Mouse (Mus musculus) forebrain, embryonic 14.5 days (tissue): ENCODE results near the gene Cacnb1. TPM values are rescaled to one million over a fixed set of nuclear protein-coding genes. Genes with fewer than 3 reads are reported as not detected.

Experiments
- ATAC-seq: fragments of 200-750 bp; cut with Nextera tagmentation; 2 replicates; pipeline ENCODE4 v1.8.0; 2017; ENCODE audit warnings: mild to moderate bottlenecking, moderate library complexity
- DNase-seq: peaks from one replicate; pipeline ENCODE4 v3.0.0-alpha.2; 2015; ENCODE audit warnings: low spot score
- H3K27ac ChIP-seq: fragments of 300-500 bp; sonication (generic); 2 replicates; pipeline ENCODE4 v1.5.1; 2014; ENCODE audit warnings: low read depth, mild to moderate bottlenecking, control low read depth, low read length, moderate library complexity
- H3K27me3 ChIP-seq: fragments of 300-500 bp; sonication (generic); replicated peaks from 2 replicates; pipeline ENCODE4 v1.6.1; 2014; ENCODE audit warnings: low read length, control low read depth, mixed read lengths; ENCODE audit not compliant: control insufficient read depth, insufficient read depth
- H3K36me3 ChIP-seq: fragments of 300-500 bp; sonication (generic); 2 replicates; pipeline ENCODE4 v1.6.1; 2014; ENCODE audit warnings: low read length, control low read depth; ENCODE audit not compliant: control insufficient read depth, insufficient read depth
- H3K4me1 ChIP-seq: fragments of 300-500 bp; sonication (generic); 2 replicates; pipeline ENCODE4 v1.6.1; 2014; ENCODE audit warnings: antibody characterized with exemption, low read length, control low read depth; ENCODE audit not compliant: control insufficient read depth, insufficient read depth
- H3K4me2 ChIP-seq: fragments of 300-500 bp; sonication (generic); 2 replicates; pipeline ENCODE4 v1.6.1; 2014; ENCODE audit warnings: mild to moderate bottlenecking, control low read depth, low read length
- H3K4me3 ChIP-seq: fragments of 300-500 bp; sonication (generic); 2 replicates; pipeline ENCODE4 v1.5.1; 2014; ENCODE audit warnings: low read depth, low read length, control low read depth
- H3K9ac ChIP-seq: fragments of 300-500 bp; sonication (generic); 2 replicates; pipeline ENCODE4 v1.6.1; 2014; ENCODE audit warnings: mild to moderate bottlenecking, low read length, control low read depth, moderate library complexity
- H3K9me3 ChIP-seq: fragments of 300-500 bp; sonication (generic); replicated peaks from 2 replicates; pipeline ENCODE4 v1.6.1; 2016; ENCODE audit warnings: low read length, control low read depth, mixed read lengths; ENCODE audit not compliant: control insufficient read depth
- WGBS: fragments of 180-500 bp; shearing (Covaris S2); extraction: QIAGEN DNeasy Blood & Tissue Kit; methylation state at CpG from one replicate; pipeline ENCODE4 v1.1.7; 2014; 5-methylcytosine and 5-hydroxymethylcytosine counted together
- polyA plus RNA-seq: library from polyadenylated mRNA; unstranded; fragments of >200 nt; fragmentation: Nextera tagmentation; extraction: Ambion mirVana; gene quantifications from 2 replicates; pipeline ENCODE4 v1.2.1, GENCODE M21; 2014

Gene Cacnb1
- polyA plus RNA-seq, 1 experiment from 2014 or later: 22.1 TPM

GRCm38 (mm10) chr11:98052989-98053834, 30.4 kb upstream of the Cacnb1 start, which contains the start of gene Stac2:
Gene Stac2, minus strand, starts transcription at chr11:98053462.
- DNase-seq: peak; percentile 84
- 2% methylated on average over 34 of the region's 48 CpGs for WGBS
- Histone ChIP-seq H3K4me3 (peak within 1 kb of the TSS; percentile 34), H3K36me3 (no peaks in the 10 kb centered on the region), H3K27me3 (peaks cover 40% of the 10 kb centered on the region), H3K9ac (peak within 1 kb of the TSS; percentile 59), H3K4me1 (peaks cover 4% of the 10 kb centered on the region; the same call in 1 of the 2 replicates), H3K4me2 (peak within 1 kb of the TSS; percentile 63), H3K9me3 (no peaks in the 10 kb centered on the region), H3K27ac (no peak within 1 kb of the TSS)
- peak; percentile 81 for ATAC-seq

- under 1% methylated on average over 83 of the region's 83 CpGs for WGBS
- peak overlapping the region; percentile 34 for H3K4me3 ChIP-seq
- peak overlapping the region; percentile 59 for H3K9ac ChIP-seq
- no peaks in the 10 kb centered on the region for H3K36me3 ChIP-seq
- H3K27ac ChIP-seq: no peak overlapping the region
- peak; percentile 51 for DNase-seq
- peaks cover 40% of the 10 kb centered on the region for H3K27me3 ChIP-seq
- ATAC-seq: peak; percentile 52
- H3K4me2 ChIP-seq: peak overlapping the region; percentile 63
- no peaks in the 10 kb centered on the region for H3K9me3 ChIP-seq
- peaks cover 4% of the 10 kb centered on the region; the same call in 1 of the 2 replicates for H3K4me1 ChIP-seq
Measured at GRCm38 (mm10) chr11:98052129-98052988, 29.5 kb upstream of the Cacnb1 start.

DNA sequence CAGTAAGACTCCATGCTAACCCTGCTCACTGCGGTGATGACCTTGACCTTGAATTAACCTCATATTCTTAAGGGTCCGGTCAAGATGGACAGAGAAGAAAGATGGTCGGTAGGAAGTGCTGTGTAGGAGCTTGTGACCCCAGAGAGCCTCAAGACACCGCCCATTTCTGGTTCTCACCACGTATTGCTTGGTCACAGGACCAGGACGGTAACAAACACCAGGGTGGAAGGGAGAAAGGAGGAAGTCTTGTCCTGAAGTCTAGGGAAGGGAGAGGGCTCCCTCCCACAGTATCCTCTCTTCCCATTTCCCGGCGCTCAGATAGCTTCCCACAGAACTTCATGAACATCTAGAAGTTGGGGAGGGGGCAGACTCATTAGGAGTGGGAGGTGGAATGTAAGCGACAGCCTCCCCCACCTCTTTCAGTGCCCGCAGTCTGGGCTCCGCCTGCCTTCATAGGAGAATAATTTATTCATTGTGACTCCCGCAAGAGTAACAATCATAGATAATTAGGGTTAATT, 28.8 kb upstream of the Cacnb1 start:
- Histone ChIP-seq H3K36me3 (no peaks in the 10 kb centered on the region), H3K27me3 (peaks cover 40% of the 10 kb centered on the region), H3K4me3 (peak overlapping the region; percentile 34), H3K4me2 (peak overlapping the region; percentile 63), H3K4me1 (peaks cover 4% of the 10 kb centered on the region; the same call in 1 of the 2 replicates), H3K9ac (no peak overlapping the region), H3K9me3 (no peaks in the 10 kb centered on the region), H3K27ac (no peak overlapping the region)
- peak; percentile 69 for DNase-seq
- peak; percentile 47 for ATAC-seq
- WGBS: 5% methylated on average over 12 of the region's 12 CpGs

- Histone ChIP-seq H3K27ac (no peak overlapping the region), H3K27me3 (peaks cover 40% of the 10 kb centered on the region), H3K4me3 (no peak overlapping the region), H3K4me2 (peak overlapping the region; percentile 63; the same call in 1 of the 2 replicates), H3K4me1 (peaks cover 4% of the 10 kb centered on the region; the same call in 1 of the 2 replicates), H3K9ac (no peak overlapping the region), H3K36me3 (no peaks in the 10 kb centered on the region), H3K9me3 (no peaks in the 10 kb centered on the region)
- DNase-seq (no peak), ATAC-seq (no peak)
- WGBS: 20% methylated on average over 2 of the region's 2 CpGs
Measured at GRCm38 (mm10) chr11:98050940-98051339, 28.1 kb upstream of the Cacnb1 start.

DNA sequence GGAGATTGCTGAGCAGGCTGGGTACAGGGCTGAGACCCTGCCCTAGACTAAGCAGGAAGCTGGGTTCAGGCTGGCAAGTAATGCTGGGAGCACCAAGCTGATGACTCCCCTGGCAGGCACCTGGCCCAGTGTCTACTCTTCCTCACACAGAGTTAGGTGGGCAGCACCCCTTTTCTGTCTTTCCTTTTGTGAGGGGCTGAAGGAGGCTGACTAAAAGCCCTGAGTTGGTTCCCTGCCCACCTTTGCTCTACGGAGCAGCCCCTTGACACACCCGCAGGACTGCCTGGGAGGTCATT, 27.6 kb upstream of the Cacnb1 start:
- Histone ChIP-seq H3K9ac (no peak overlapping the region), H3K36me3 (no peaks in the 10 kb centered on the region), H3K27ac (no peak overlapping the region), H3K4me2 (no peak overlapping the region), H3K4me1 (peaks cover 4% of the 10 kb centered on the region; the same call in 1 of the 2 replicates), H3K9me3 (no peaks in the 10 kb centered on the region), H3K27me3 (peaks cover 40% of the 10 kb centered on the region), H3K4me3 (no peak overlapping the region)
- WGBS: 3% methylated on average over 2 of the region's 2 CpGs
- DNase-seq (no peak), ATAC-seq (no peak)

- H3K4me1 ChIP-seq: peaks cover 4% of the 10 kb centered on the region; the same call in 1 of the 2 replicates
- no peak overlapping the region for H3K4me2 ChIP-seq
- no peak overlapping the region for H3K9ac ChIP-seq
- no peak for DNase-seq
- ATAC-seq: no peak
- H3K36me3 ChIP-seq: no peaks in the 10 kb centered on the region
- H3K9me3 ChIP-seq: no peaks in the 10 kb centered on the region
- no peak overlapping the region for H3K27ac ChIP-seq
- H3K4me3 ChIP-seq: no peak overlapping the region
- WGBS: 67% methylated on average over 14 of the region's 14 CpGs
- H3K27me3 ChIP-seq: peaks cover 40% of the 10 kb centered on the region
Measured at GRCm38 (mm10) chr11:98049672-98050519, 27.1 kb upstream of the Cacnb1 start.

GRCm38 (mm10) chr11:98047745-98048144, 24.9 kb upstream of the Cacnb1 start:
- ATAC-seq: peak; percentile 51; the same call in 1 of the 2 replicates
- Histone ChIP-seq H3K27me3 (peaks cover 32% of the 10 kb centered on the region), H3K27ac (no peak overlapping the region), H3K4me1 (peaks cover 4% of the 10 kb centered on the region; the same call in 1 of the 2 replicates), H3K36me3 (no peaks in the 10 kb centered on the region), H3K4me2 (no peak overlapping the region), H3K4me3 (no peak overlapping the region), H3K9ac (0 out of 2 replicates have a peak overlapping the region, but pooled peaks have one; percentile 22), H3K9me3 (no peaks in the 10 kb centered on the region)
- DNase-seq: peak; percentile 60
- 55% methylated on average over 4 of the region's 4 CpGs for whole genome bisulfite sequencing

GRCm38 (mm10) chr11:98046466-98046865, 23.6 kb upstream of the Cacnb1 start:
- H3K9me3 ChIP-seq: no peaks in the 10 kb centered on the region
- H3K4me3 ChIP-seq: no peak overlapping the region
- H3K27me3 ChIP-seq: peaks cover 21% of the 10 kb centered on the region
- DNase-seq (no peak), ATAC-seq (no peak)
- H3K9ac ChIP-seq: no peak overlapping the region
- 67% methylated on average over 1 of the region's 1 CpGs for WGBS
- H3K4me2 ChIP-seq: no peak overlapping the region
- H3K36me3 ChIP-seq: no peaks in the 10 kb centered on the region
- H3K27ac ChIP-seq: no peak overlapping the region
- no peaks in the 10 kb centered on the region for H3K4me1 ChIP-seq
